Mouse (Mus musculus) liver, adult 2 months (tissue): ENCODE measurements around the gene Dgkg. TPM values are rescaled to one million over a fixed set of nuclear protein-coding genes. Genes with fewer than 3 reads are reported as not detected.

Source experiments
- DNase-seq: peaks from one replicate; pipeline ENCODE4 v3.0.0-alpha.2; 2011; ENCODE audit warnings: low read depth, low spot score; ENCODE audit errors: extremely low read depth
- H3K27ac ChIP-seq: fragments of 200-500 bp; replicated peaks from 2 replicates; pipeline ENCODE4 v1.5.1; 2012; ENCODE audit warnings: low read depth, mild to moderate bottlenecking, control low read depth, inconsistent platforms, low read length; ENCODE audit not compliant: insufficient read depth
- H3K27me3 ChIP-seq: fragments of 200-500 bp; 2 replicates; pipeline ENCODE4 v1.6.1; 2012; ENCODE audit warnings: mild to moderate bottlenecking, moderate library complexity, low read length, inconsistent platforms; ENCODE audit not compliant: control insufficient read depth, insufficient read depth
- H3K36me3 ChIP-seq: fragments of 200-500 bp; 2 replicates; pipeline ENCODE4 v1.6.1; 2012; ENCODE audit warnings: low read length, inconsistent platforms; ENCODE audit not compliant: control insufficient read depth, insufficient read depth
- H3K4me1 ChIP-seq: fragments of 200-500 bp; 2 replicates; pipeline ENCODE4 v1.6.1; 2011; ENCODE audit warnings: low read length; ENCODE audit not compliant: control insufficient read depth, insufficient read depth
- H3K4me3 ChIP-seq: fragments of 200-500 bp; 2 replicates; pipeline ENCODE4 v1.5.1; 2011; ENCODE audit warnings: low read depth, mild to moderate bottlenecking, control low read depth, low read length, moderate library complexity; ENCODE audit not compliant: insufficient read depth
- H3K79me2 ChIP-seq: fragments of 200-500 bp; 2 replicates; pipeline ENCODE4 v1.6.1; 2012; ENCODE audit warnings: inconsistent platforms, mild to moderate bottlenecking, low read length, moderate library complexity; ENCODE audit not compliant: control insufficient read depth, insufficient read depth
- H3K9ac ChIP-seq: fragments of 200-500 bp; 2 replicates; pipeline ENCODE4 v1.6.1; 2012; ENCODE audit warnings: low read depth, mild to moderate bottlenecking, control low read depth, inconsistent platforms, low read length
- CTCF ChIP-seq: fragments of 200-500 bp; IDR thresholded peaks from 2 replicates; pipeline ENCODE4 v1.5.1; 2011; ENCODE audit warnings: low read depth, low read length, control low read depth
- POLR2A ChIP-seq: fragments of 200-500 bp; IDR thresholded peaks from 2 replicates; pipeline ENCODE4 v1.6.1; 2011; ENCODE audit warnings: low read length, control low read depth; ENCODE audit not compliant: insufficient read depth; ENCODE audit errors: extremely low read depth
- WGBS: fragments of 180-500 bp; shearing (Covaris S2); methylation state at CpG from one replicate; pipeline ENCODE4 v1.1.7; 2018; 5-methylcytosine and 5-hydroxymethylcytosine counted together
- polyA plus RNA-seq: library from polyadenylated mRNA; depleted of rRNA; stranded (reverse); fragments of >200 nt; gene quantifications from 2 replicates; pipeline ENCODE4 v1.2.3, GENCODE M21; 2012
- total RNA-seq: library from RNA; depleted of rRNA; stranded (reverse); fragments of >200 nt; gene quantifications from 2 replicates; pipeline ENCODE4 v1.2.3, GENCODE M21; 2014

Gene Dgkg
- total and polyA plus RNA-seq, 2 experiments, result under 0.01 to 0.02 TPM

DNA sequence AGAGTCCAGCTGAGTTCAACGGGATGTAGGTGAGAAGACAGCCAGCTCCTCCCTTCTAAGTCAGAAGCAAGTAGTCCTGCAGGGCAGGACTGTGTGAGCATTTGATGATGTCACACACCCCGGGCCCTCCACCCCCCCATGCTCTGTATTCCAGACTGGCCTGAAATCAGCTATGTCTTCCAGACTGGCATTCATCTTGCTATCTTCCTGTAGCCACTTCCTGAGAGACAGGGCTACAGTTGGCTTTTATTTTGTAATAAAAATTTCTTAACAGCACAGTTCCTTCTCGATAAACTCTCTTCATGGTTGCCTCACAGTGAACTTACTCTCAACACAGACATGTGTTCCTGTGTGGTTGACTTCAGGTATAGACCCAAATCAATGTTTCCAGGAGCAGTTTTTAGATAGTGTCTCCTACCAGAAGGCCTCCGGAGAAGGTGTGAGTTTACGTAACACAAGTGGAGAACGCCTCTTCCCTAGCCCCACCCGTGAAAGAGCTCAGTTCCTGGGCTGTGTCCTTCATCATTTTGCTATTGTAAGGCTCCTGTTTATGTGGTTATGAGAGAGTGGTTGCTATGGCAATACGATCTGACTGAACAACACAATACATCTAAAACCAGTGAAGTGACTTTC, 38.5 kb downstream of the Dgkg start:
- no peak overlapping the region for H3K27ac ChIP-seq
- 69% methylated on average over 8 of the region's 8 CpGs for WGBS

DNA sequence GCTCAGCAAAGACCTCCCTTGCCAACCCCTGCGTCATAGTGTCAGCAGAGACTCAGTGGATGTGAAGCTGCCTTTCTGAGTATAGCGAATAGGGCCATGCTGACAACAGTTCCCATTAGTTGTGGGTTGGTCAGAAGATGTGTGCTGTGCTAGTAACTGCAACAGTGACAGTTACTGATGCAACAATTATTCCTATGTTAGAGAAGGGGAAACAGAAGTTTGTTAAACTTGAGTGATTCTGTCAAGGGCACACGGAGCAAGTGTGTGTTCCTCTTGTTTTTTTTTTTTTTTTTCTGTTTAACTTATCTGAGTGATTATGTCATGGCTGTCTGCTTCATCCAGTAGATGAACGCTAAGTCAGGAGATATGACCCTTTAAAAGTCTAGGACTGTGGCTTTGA, 41.2 kb downstream of the Dgkg start:
- H3K79me2 ChIP-seq, result no peaks in the 10 kb centered on the region
- H3K4me1 ChIP-seq, result no peaks in the 10 kb centered on the region
- DNase-seq, result no peak
- H3K9ac ChIP-seq, result no peak overlapping the region
- H3K4me3 ChIP-seq, result no peak overlapping the region
- H3K27me3 ChIP-seq, result 0 out of 2 replicates have a peak, but pooled peaks cover 3% of the 10 kb centered on the region
- WGBS, result 68% methylated on average over 4 of the region's 4 CpGs
- no peaks in the 10 kb centered on the region for H3K36me3 ChIP-seq
- no peak overlapping the region for H3K27ac ChIP-seq
- TF ChIP-seq CTCF (no peak), POLR2A (no peak)

More for the DNA sequence above, 38.5 kb downstream of the Dgkg start:
- Histone ChIP-seq H3K4me3 (no peak overlapping the region), H3K9ac (no peak overlapping the region), H3K79me2 (no peaks in the 10 kb centered on the region), H3K4me1 (no peaks in the 10 kb centered on the region), H3K36me3 (no peaks in the 10 kb centered on the region), H3K27me3 (0 out of 2 replicates have a peak, but pooled peaks cover 3% of the 10 kb centered on the region)
- no peak for DNase-seq
- TF ChIP-seq CTCF, result no peak

DNA sequence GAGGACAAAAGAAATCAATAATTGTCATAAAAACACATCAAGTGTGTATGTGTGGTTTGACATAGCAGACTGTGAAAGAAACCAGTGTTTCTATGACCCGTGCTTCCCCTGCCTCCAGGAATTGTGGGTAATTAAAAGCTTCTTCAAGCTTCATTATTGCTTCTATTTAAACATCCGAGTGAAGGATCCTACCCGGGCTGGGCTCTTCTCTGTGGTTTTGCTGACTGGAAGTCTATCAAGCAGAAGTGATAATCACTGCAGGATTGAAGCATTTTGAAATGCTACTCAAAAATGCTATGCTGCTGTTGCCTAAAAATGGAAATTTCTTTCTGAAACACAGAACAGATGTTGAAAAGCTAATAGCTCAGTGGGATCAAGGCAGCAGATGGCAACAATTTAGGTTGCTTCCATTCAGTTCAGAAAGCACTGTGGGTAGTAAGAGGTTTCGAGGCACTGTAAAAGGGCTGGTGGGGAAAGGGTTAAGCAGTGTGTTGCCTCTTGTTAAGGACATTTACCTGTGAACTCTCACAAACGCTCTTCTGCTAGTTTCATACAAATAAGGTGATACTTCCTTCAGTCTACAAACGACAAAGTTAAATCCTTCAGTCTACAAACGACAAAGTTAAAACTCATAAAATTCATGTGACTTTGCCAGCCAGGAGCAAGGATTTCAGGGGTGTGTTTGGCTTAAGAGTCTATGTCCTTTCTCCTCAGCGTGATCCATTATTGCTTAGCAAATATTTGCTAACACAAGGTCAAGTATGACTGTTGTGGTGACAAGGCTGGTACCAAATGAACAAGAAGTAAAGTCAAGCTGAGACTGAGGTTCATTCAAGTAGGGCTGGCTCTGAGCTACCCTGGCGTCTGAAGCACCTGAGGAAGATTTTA, 43.6 kb downstream of the Dgkg start:
- Histone ChIP-seq H3K4me1 (no peaks in the 10 kb centered on the region), H3K9ac (no peak overlapping the region), H3K27ac (no peak overlapping the region), H3K79me2 (no peaks in the 10 kb centered on the region), H3K27me3 (0 out of 2 replicates have a peak, but pooled peaks cover 3% of the 10 kb centered on the region), H3K36me3 (no peaks in the 10 kb centered on the region), H3K4me3 (no peak overlapping the region)
- WGBS, result 59% methylated on average over 9 of the region's 9 CpGs
- TF ChIP-seq POLR2A, result no peak
- TF ChIP-seq CTCF, result no peak
- DNase-seq, result no peak

DNA sequence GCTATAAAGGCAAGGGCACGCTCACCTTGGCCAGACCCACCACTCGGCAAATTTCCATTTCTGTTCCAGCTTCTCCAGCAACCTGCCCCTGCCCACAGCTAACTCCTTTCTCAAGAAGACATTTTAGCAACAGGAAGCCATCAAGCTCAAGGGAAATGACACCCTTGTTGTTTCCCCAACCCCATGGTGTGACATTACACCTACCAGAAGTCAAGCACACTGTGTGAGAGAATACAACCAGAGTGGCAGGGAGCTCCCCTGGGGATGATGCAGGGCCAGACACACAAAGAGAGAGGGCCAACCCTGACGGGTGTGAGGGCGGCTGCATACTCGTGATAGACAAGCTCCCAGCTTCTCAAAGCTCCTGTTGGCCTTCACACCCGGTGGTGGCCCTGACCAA, 49.0 kb downstream of the Dgkg start:
- H3K4me3 ChIP-seq, result no peak overlapping the region
- 42% methylated on average over 6 of the region's 6 CpGs for WGBS
- no peak for TF ChIP-seq POLR2A
- TF ChIP-seq CTCF, result no peak
- no peak overlapping the region for H3K27ac ChIP-seq
- H3K4me1 ChIP-seq, result no peaks in the 10 kb centered on the region
- H3K27me3 ChIP-seq, result no peaks in the 10 kb centered on the region
- DNase-seq, result no peak
- no peak overlapping the region for H3K9ac ChIP-seq
- H3K79me2 ChIP-seq, result no peaks in the 10 kb centered on the region
- no peaks in the 10 kb centered on the region for H3K36me3 ChIP-seq

DNA sequence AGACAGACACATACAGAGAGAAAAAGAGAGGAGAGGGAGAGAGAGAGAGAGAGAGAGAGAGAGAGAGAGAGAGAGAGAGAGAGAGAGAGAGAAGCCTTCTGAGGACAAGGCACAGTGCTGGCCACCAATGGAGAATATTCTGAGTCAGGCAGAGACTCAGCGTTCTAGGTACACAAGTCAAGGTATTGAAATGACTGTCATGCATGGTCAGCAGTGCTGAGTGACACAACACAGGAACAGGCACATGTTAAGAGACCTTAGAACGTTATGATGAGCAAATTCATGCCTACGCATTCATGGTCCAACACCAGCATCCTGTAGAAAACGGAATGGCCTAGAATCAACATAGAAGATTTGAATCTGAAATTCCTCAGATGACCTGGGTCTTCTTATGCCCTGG, 50.0 kb downstream of the Dgkg start:
- H3K9ac ChIP-seq, result no peak overlapping the region
- 80% methylated on average over 4 of the region's 4 CpGs for WGBS
- TF ChIP-seq POLR2A (no peak), CTCF (no peak)
- H3K27ac ChIP-seq, result no peak overlapping the region
- no peak for DNase-seq
- no peaks in the 10 kb centered on the region for H3K4me1 ChIP-seq
- H3K4me3 ChIP-seq, result no peak overlapping the region
- no peaks in the 10 kb centered on the region for H3K27me3 ChIP-seq
- H3K36me3 ChIP-seq, result no peaks in the 10 kb centered on the region
- H3K79me2 ChIP-seq, result no peaks in the 10 kb centered on the region

DNA sequence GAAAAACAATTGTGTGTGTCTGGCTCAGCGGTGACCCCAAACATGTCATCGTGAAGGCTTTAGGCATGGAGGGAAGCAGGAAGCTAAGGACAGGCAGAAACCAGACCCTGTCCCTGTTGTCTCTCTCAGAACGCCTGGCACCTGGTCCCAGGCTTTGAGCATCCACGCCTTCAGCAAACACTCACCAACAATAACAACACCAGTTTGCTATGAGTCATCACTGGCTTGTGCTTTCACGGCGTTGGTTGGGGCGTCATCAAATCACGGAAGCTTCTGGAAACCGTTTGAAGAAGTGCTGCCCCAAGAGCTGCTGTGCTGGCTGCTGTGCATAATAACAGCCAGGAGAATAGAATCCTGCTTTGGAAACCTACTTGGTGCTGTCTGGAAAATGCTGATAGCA, 54.6 kb downstream of the Dgkg start:
- no peak overlapping the region for H3K27ac ChIP-seq
- H3K9ac ChIP-seq, result no peak overlapping the region
- no peaks in the 10 kb centered on the region for H3K36me3 ChIP-seq
- H3K4me3 ChIP-seq, result no peak overlapping the region
- TF ChIP-seq CTCF, result no peak
- no peak for TF ChIP-seq POLR2A
- DNase-seq, result no peak
- H3K4me1 ChIP-seq, result no peaks in the 10 kb centered on the region; the same call in 1 of the 2 replicates
- WGBS, result 79% methylated on average over 9 of the region's 9 CpGs
- H3K27me3 ChIP-seq, result no peaks in the 10 kb centered on the region
- no peaks in the 10 kb centered on the region for H3K79me2 ChIP-seq
